Mouse (Mus musculus) MEL (cell line): ENCODE results near the gene Rhpn2. TPM values are rescaled to one million over a fixed set of nuclear protein-coding genes. Genes with fewer than 3 reads are reported as not detected.
A peak's percentile ranks its signal among the peaks of the same experiment; 100 is the strongest.

Experiments
- DNase-seq: peaks from one replicate; pipeline ENCODE4 v3.0.0; 2011; ENCODE audit warnings: low read depth, low spot score
- H3K27ac ChIP-seq: 2 replicates; pipeline ENCODE4 v1.5.1; 2012; ENCODE audit warnings: low read depth, mild to moderate bottlenecking, control low read depth, low read length, moderate library complexity; ENCODE audit not compliant: control insufficient read depth
- H3K27me3 ChIP-seq, 2 experiments: fragments of 150-350 bp in 1 of 2; sonication (generic) in 1 of 2; 2 replicates each; pipeline ENCODE4 v1.6.1; 2012; ENCODE audit warnings: low read length in 2 of 2, mild to moderate bottlenecking in 2 of 2, improper control_type of control experiment in 1 of 2, moderate library complexity in 1 of 2; ENCODE audit not compliant: insufficient read depth in 2 of 2, control insufficient read depth in 1 of 2
- H3K36me3 ChIP-seq, 2 experiments: 2 replicates each; pipeline ENCODE4 v1.6.1; 2012 to 2014; ENCODE audit warnings: low read length in 2 of 2, improper control_type of control experiment in 1 of 2, inconsistent platforms in 1 of 2, mild to moderate bottlenecking in 1 of 2; ENCODE audit not compliant: insufficient read depth in 2 of 2, control insufficient read depth in 1 of 2
- H3K4me1 ChIP-seq, 2 experiments: fragments of 150-350 bp in 1 of 2; sonication (generic) in 1 of 2; 2 replicates each; pipeline ENCODE4 v1.6.1; 2012; ENCODE audit warnings: low read length in 2 of 2, improper control_type of control experiment in 1 of 2, mild to moderate bottlenecking in 1 of 2; ENCODE audit not compliant: insufficient read depth in 2 of 2, control insufficient read depth in 1 of 2
- H3K4me3 ChIP-seq, 2 experiments: fragments of 150-350 bp in 1 of 2; sonication (generic) in 1 of 2; 2 replicates each; pipeline ENCODE4 v1.5.1; 2012; ENCODE audit warnings: low read depth in 2 of 2, low read length in 2 of 2, mild to moderate bottlenecking in 2 of 2, moderate library complexity in 2 of 2, control low read depth in 1 of 2, improper control_type of control experiment in 1 of 2; ENCODE audit not compliant: control insufficient read depth in 1 of 2, insufficient read depth in 1 of 2
- H3K79me2 ChIP-seq: 2 replicates; pipeline ENCODE4 v1.6.1; 2012; ENCODE audit warnings: mild to moderate bottlenecking, low read length, moderate library complexity; ENCODE audit not compliant: control insufficient read depth, poor library complexity, insufficient read depth
- H3K9ac ChIP-seq: 2 replicates; pipeline ENCODE4 v1.6.1; 2012; ENCODE audit warnings: low read depth, mild to moderate bottlenecking, control low read depth, low read length, moderate library complexity; ENCODE audit not compliant: control insufficient read depth, poor library complexity, severe bottlenecking
- H3K9me3 ChIP-seq: fragments of 150-350 bp; sonication (generic); replicated peaks from 2 replicates; pipeline ENCODE4 v1.6.1; 2012; ENCODE audit warnings: mild to moderate bottlenecking, low read length, improper control_type of control experiment, moderate library complexity; ENCODE audit not compliant: insufficient read depth
- BHLHE40 ChIP-seq: IDR thresholded peaks from 2 replicates; pipeline ENCODE4 v1.6.1; 2012; ENCODE audit warnings: low read depth, mild to moderate bottlenecking, inconsistent platforms, low read length, improper control_type of control experiment, borderline replicate concordance
- CHD1 ChIP-seq: IDR thresholded peaks from 2 replicates; pipeline ENCODE4 v1.6.1; 2012; ENCODE audit warnings: low read depth, mild to moderate bottlenecking, inconsistent platforms, low read length, improper control_type of control experiment
- CHD2 ChIP-seq: IDR thresholded peaks from 2 replicates; pipeline ENCODE4 v1.6.1; 2011; ENCODE audit warnings: low read length, improper control_type of control experiment
- CTCF ChIP-seq, 3 experiments: IDR thresholded peaks in 2 of 3; conservative IDR thresholded peaks in 1 of 3; 2 replicates each; pipeline ENCODE4 v1.5.1; 2011 to 2012; ENCODE audit warnings: low read length in 3 of 3, low read depth in 2 of 3, mild to moderate bottlenecking in 2 of 3, improper control_type of control experiment in 1 of 3, inconsistent platforms in 1 of 3, mixed read lengths in 1 of 3, moderate library complexity in 1 of 3; ENCODE audit not compliant: control insufficient read depth in 1 of 3, insufficient read depth in 1 of 3, poor library complexity in 1 of 3, severe bottlenecking in 1 of 3
- E2F4 ChIP-seq: IDR thresholded peaks from 2 replicates; pipeline ENCODE4 v1.6.1; 2011; ENCODE audit warnings: low read depth, low read length, improper control_type of control experiment, borderline replicate concordance
- ELF1 ChIP-seq: IDR thresholded peaks from 2 replicates; pipeline ENCODE4 v1.6.1; 2014; ENCODE audit warnings: low read depth, mild to moderate bottlenecking, inconsistent platforms, low read length, improper control_type of control experiment, moderate library complexity
- EP300 ChIP-seq, 2 experiments: IDR thresholded peaks; 2 replicates each; pipeline ENCODE4 v1.6.1; 2011; ENCODE audit warnings: improper control_type of control experiment in 2 of 2, low read length in 2 of 2, low read depth in 1 of 2, mild to moderate bottlenecking in 1 of 2
- ETS1 ChIP-seq: IDR thresholded peaks from 2 replicates; pipeline ENCODE4 v1.6.1; 2012; ENCODE audit warnings: low read depth, mild to moderate bottlenecking, inconsistent platforms, low read length, improper control_type of control experiment, moderate library complexity
- GABPA ChIP-seq: IDR thresholded peaks from 2 replicates; pipeline ENCODE4 v1.6.1; 2012; ENCODE audit warnings: low read depth, mild to moderate bottlenecking, inconsistent platforms, low read length, improper control_type of control experiment, moderate library complexity
- GATA1 ChIP-seq: IDR thresholded peaks from 2 replicates; pipeline ENCODE4 v1.6.1; 2011; ENCODE audit warnings: low read depth, low read length, improper control_type of control experiment
- HCFC1 ChIP-seq: IDR thresholded peaks from 2 replicates; pipeline ENCODE4 v1.6.1; 2012; ENCODE audit warnings: low read depth, mild to moderate bottlenecking, inconsistent platforms, low read length, improper control_type of control experiment, moderate library complexity
- JUND ChIP-seq: IDR thresholded peaks from 2 replicates; pipeline ENCODE4 v1.6.1; 2011; ENCODE audit warnings: low read depth, mild to moderate bottlenecking, improper control_type of control experiment, low read length
- MAFK ChIP-seq: IDR thresholded peaks from 2 replicates; pipeline ENCODE4 v1.6.1; 2011; ENCODE audit warnings: low read depth, mild to moderate bottlenecking, low read length, improper control_type of control experiment, borderline replicate concordance
- MAX ChIP-seq: IDR thresholded peaks from 2 replicates; pipeline ENCODE4 v1.6.1; 2011; ENCODE audit warnings: low read length, improper control_type of control experiment
- MAZ ChIP-seq: IDR thresholded peaks from 2 replicates; pipeline ENCODE4 v1.6.1; 2012; ENCODE audit warnings: low read depth, mild to moderate bottlenecking, inconsistent platforms, low read length, improper control_type of control experiment
- MEF2A ChIP-seq: IDR thresholded peaks from 2 replicates; pipeline ENCODE4 v1.6.1; 2014; ENCODE audit warnings: low read depth, mild to moderate bottlenecking, inconsistent platforms, low read length, improper control_type of control experiment; ENCODE audit not compliant: poor library complexity, insufficient replicate concordance, severe bottlenecking; ENCODE audit errors: extremely low read depth
- MXI1 ChIP-seq: IDR thresholded peaks from 2 replicates; pipeline ENCODE4 v1.6.1; 2011; ENCODE audit warnings: mild to moderate bottlenecking, low read depth, low read length, improper control_type of control experiment
- MYB ChIP-seq: IDR thresholded peaks from 2 replicates; pipeline ENCODE4 v1.6.1; 2011; ENCODE audit warnings: mild to moderate bottlenecking, low read depth, low read length, improper control_type of control experiment
- MYC ChIP-seq: IDR thresholded peaks from 2 replicates; pipeline ENCODE4 v1.6.1; 2011; ENCODE audit warnings: low read depth, mild to moderate bottlenecking, low read length, improper control_type of control experiment, moderate library complexity
- NELFE ChIP-seq: IDR thresholded peaks from 2 replicates; pipeline ENCODE4 v1.6.1; 2011; ENCODE audit warnings: low read depth, low read length, improper control_type of control experiment
- NRF1 ChIP-seq: IDR thresholded peaks from 2 replicates; pipeline ENCODE4 v1.6.1; 2014; ENCODE audit warnings: low read depth, mild to moderate bottlenecking, inconsistent platforms, low read length, improper control_type of control experiment, moderate library complexity; ENCODE audit not compliant: poor library complexity, insufficient read depth, severe bottlenecking
- POLR2A ChIP-seq, 2 experiments: IDR thresholded peaks; 2 replicates each; pipeline ENCODE4 v1.6.1; 2011 to 2012; ENCODE audit warnings: low read length in 2 of 2, mild to moderate bottlenecking in 2 of 2, control low read depth in 1 of 2, improper control_type of control experiment in 1 of 2, low read depth in 1 of 2, moderate library complexity in 1 of 2; ENCODE audit not compliant: control insufficient read depth in 1 of 2, insufficient read depth in 1 of 2, poor library complexity in 1 of 2
- POLR2AphosphoS2 ChIP-seq: IDR thresholded peaks from 2 replicates; pipeline ENCODE4 v1.6.1; 2011; ENCODE audit warnings: low read length, improper control_type of control experiment
- POLR2AphosphoS5 ChIP-seq: IDR thresholded peaks from 2 replicates; pipeline ENCODE4 v1.6.1; 2012; ENCODE audit warnings: low read depth, borderline replicate concordance, mild to moderate bottlenecking, inconsistent platforms, low read length, moderate library complexity, mixed read lengths
- RAD21 ChIP-seq: IDR thresholded peaks from 2 replicates; pipeline ENCODE4 v1.6.1; 2011; ENCODE audit warnings: mild to moderate bottlenecking, low read depth, low read length, improper control_type of control experiment
- RCOR1 ChIP-seq: IDR thresholded peaks from 2 replicates; pipeline ENCODE4 v1.6.1; 2012; ENCODE audit warnings: low read depth, mild to moderate bottlenecking, inconsistent platforms, low read length, improper control_type of control experiment
- SIN3A ChIP-seq: IDR thresholded peaks from 2 replicates; pipeline ENCODE4 v1.6.1; 2012; ENCODE audit warnings: low read length, improper control_type of control experiment, inconsistent platforms
- SMC3 ChIP-seq: IDR thresholded peaks from 2 replicates; pipeline ENCODE4 v1.6.1; 2011; ENCODE audit warnings: low read depth, low read length, improper control_type of control experiment
- TAL1 ChIP-seq: IDR thresholded peaks from 2 replicates; pipeline ENCODE4 v1.6.1; 2012; ENCODE audit warnings: mild to moderate bottlenecking, inconsistent platforms, low read length, moderate library complexity, mixed read lengths
- TBP ChIP-seq: IDR thresholded peaks from 2 replicates; pipeline ENCODE4 v1.8.0; 2011; ENCODE audit warnings: low read depth, low read length, improper control_type of control experiment
- TCF12 ChIP-seq: IDR thresholded peaks from 2 replicates; pipeline ENCODE4 v1.6.1; 2014; ENCODE audit warnings: low read depth, mild to moderate bottlenecking, inconsistent platforms, low read length, improper control_type of control experiment, moderate library complexity
- UBTF ChIP-seq: IDR thresholded peaks from 2 replicates; pipeline ENCODE4 v1.6.1; 2012; ENCODE audit warnings: low read depth, mild to moderate bottlenecking, inconsistent platforms, low read length, improper control_type of control experiment, moderate library complexity, borderline replicate concordance; ENCODE audit not compliant: insufficient read depth
- USF2 ChIP-seq, 2 experiments: IDR thresholded peaks; 2 replicates each; pipeline ENCODE4 v1.6.1; 2011 to 2012; ENCODE audit warnings: improper control_type of control experiment in 2 of 2, low read length in 2 of 2, borderline replicate concordance in 1 of 2, inconsistent platforms in 1 of 2, low read depth in 1 of 2, mild to moderate bottlenecking in 1 of 2; ENCODE audit not compliant: insufficient read depth in 1 of 2
- ZKSCAN1 ChIP-seq: IDR thresholded peaks from 2 replicates; pipeline ENCODE4 v1.6.1; 2012; ENCODE audit warnings: low read depth, mild to moderate bottlenecking, inconsistent platforms, low read length, improper control_type of control experiment, moderate library complexity
- ZNF384 ChIP-seq: IDR thresholded peaks from 2 replicates; pipeline ENCODE4 v1.6.1; 2012; ENCODE audit warnings: low read depth, mild to moderate bottlenecking, inconsistent platforms, low read length, improper control_type of control experiment
- polyA plus RNA-seq, 2 experiments: library from polyadenylated mRNA; stranded (reverse) in 1 of 2; unstranded in 1 of 2; fragments of >175 nt in 1 of 2; fragments of >200 nt in 1 of 2; gene quantifications; 2 replicates each; pipeline versions ENCODE4 v1.2.1 to v1.2.4; 2012; ENCODE audit warnings: low replicate concordance in 2 of 2, low read depth in 1 of 2; ENCODE audit not compliant: insufficient read length in 2 of 2, insufficient read depth in 1 of 2, missing spikeins in 1 of 2
- total RNA-seq: library from RNA; depleted of rRNA; stranded (reverse); fragments of 300-350 nt; gene quantifications from 2 replicates; pipeline ENCODE4 v1.2.3, GENCODE M21; 2012

Rhpn2 gene
- total and polyA plus RNA-seq, 3 experiments, result 0.58 to 1.2 TPM; not detected in 1

GRCm38 (mm10) chr7:35376623-35377022 is 42.7 kb downstream of the Rhpn2 start (continued):
- TF ChIP-seq BHLHE40 (no peak), GATA1 (no peak)

GRCm38 (mm10) chr7:35379492-35380119 is 45.6 kb downstream of the Rhpn2 start:
- Histone ChIP-seq H3K79me2 (no peaks in the 10 kb centered on the region), H3K27me3 (no peaks in the 10 kb centered on the region), H3K4me3 (peak overlapping the region; percentile 50 to 83), H3K36me3 (peaks cover 0 to 10% of the 10 kb centered on the region in 2 experiments; a peak in 2 of 4 replicates), H3K9me3 (no peaks in the 10 kb centered on the region), H3K9ac (peak overlapping the region; percentile 58), H3K4me1 (peaks cover 11 to 33% of the 10 kb centered on the region in 2 experiments), H3K27ac (peak overlapping the region; percentile 46)
- DNase-seq, result peak; percentile 88
- TF ChIP-seq JUND (no peak), RAD21 (no peak), TCF12 (no peak), UBTF (no peak), MAZ (peak; percentile 64; the same call in 1 of the 2 replicates), GABPA (no peak), MYC (no peak), TBP (no peak), TAL1 (no peak), BHLHE40 (no peak), E2F4 (no peak), MAX (0 out of 2 replicates have a peak, but pooled peaks have one; percentile 13), MYB (no peak), NRF1 (no peak), ELF1 (no peak), SIN3A (peak; percentile 45; the same call in 1 of the 2 replicates), ETS1 (no peak), CHD2 (no peak), HCFC1 (peak; percentile 5; the same call in 1 of the 2 replicates), CTCF (IDR thresholded peaks at IDR 0.05 in 2 of 3, conservative IDR thresholded peaks at IDR 0.05 in 1 of 3; ENCODE audit: control insufficient read depth in 1 of 3, insufficient read depth in 1 of 3, low read depth in 2 of 3, low read length in 3 of 3, poor library complexity in 1 of 3, severe bottlenecking in 1 of 3) (no peak), POLR2AphosphoS2 (no peak), USF2 (IDR thresholded peaks at IDR 0.05; ENCODE audit: borderline replicate concordance in 1 of 2, insufficient read depth in 1 of 2, low read depth in 1 of 2, low read length in 2 of 2) (no peak), POLR2A (IDR thresholded peaks at IDR 0.05; ENCODE audit: control insufficient read depth in 1 of 2, insufficient read depth in 1 of 2, low read depth in 1 of 2, low read length in 2 of 2, poor library complexity in 1 of 2) (0 out of 4 replicates have a peak, but pooled peaks have one; percentile 12 to 32), RCOR1 (no peak), ZKSCAN1 (no peak), EP300 (IDR thresholded peaks at IDR 0.05; ENCODE audit: low read depth in 1 of 2, low read length in 2 of 2) (no peak), MEF2A (no peak), MAFK (no peak), CHD1 (no peak), SMC3 (no peak), POLR2AphosphoS5 (no peak), MXI1 (peak; percentile 39; the same call in 1 of the 2 replicates), NELFE (peak; percentile 39), ZNF384 (no peak)
